Mouse (Mus musculus) MN1 (cell line): ENCODE measurements around the gene Peli1.

Experiments used
- DNase-seq: peaks from one replicate; pipeline ENCODE4 v3.0.0-alpha.2; 2016; ENCODE audit warnings: low spot score

Peli1 gene

GRCm38 (mm10) chr11:21091067-21091427 lies at the start of gene Peli1:
Peli1 (plus strand) TSS chr11:21091291.
- DNase-seq, result peak; percentile 99

GRCm38 (mm10) chr11:21042590-21042989 lies 48.5 kb upstream of the Peli1 start:
- no peak for DNase-seq

GRCm38 (mm10) chr11:21046188-21046587 lies 44.9 kb upstream of the Peli1 start:
- DNase-seq, result no peak

GRCm38 (mm10) chr11:21047921-21048320 lies 43.2 kb upstream of the Peli1 start:
- DNase-seq, result no peak

- DNase-seq, result no peak
Measured at GRCm38 (mm10) chr11:21051716-21052115, 39.4 kb upstream of the Peli1 start.

- no peak for DNase-seq
Measured at GRCm38 (mm10) chr11:21054587-21054986, 36.5 kb upstream of the Peli1 start.

GRCm38 (mm10) chr11:21056109-21056850 lies 34.8 kb upstream of the Peli1 start:
- DNase-seq, result no peak

- DNase-seq, result no peak
Measured at GRCm38 (mm10) chr11:21057511-21058414, 33.3 kb upstream of the Peli1 start.

- DNase-seq, result no peak
Measured at GRCm38 (mm10) chr11:21058415-21058781, 32.7 kb upstream of the Peli1 start.

GRCm38 (mm10) chr11:21060386-21061074 lies 30.6 kb upstream of the Peli1 start:
- no peak for DNase-seq

GRCm38 (mm10) chr11:21061075-21061403 lies 30.1 kb upstream of the Peli1 start:
- DNase-seq, result no peak

GRCm38 (mm10) chr11:21061431-21061830 lies 29.7 kb upstream of the Peli1 start:
- DNase-seq, result no peak

- no peak for DNase-seq
Measured at GRCm38 (mm10) chr11:21062071-21062470, 29.0 kb upstream of the Peli1 start.

- no peak for DNase-seq
Measured at GRCm38 (mm10) chr11:21063271-21063670, 27.8 kb upstream of the Peli1 start.

- DNase-seq, result no peak
Measured at GRCm38 (mm10) chr11:21079400-21079799, 11.7 kb upstream of the Peli1 start.

GRCm38 (mm10) chr11:21079851-21080362 lies 11.2 kb upstream of the Peli1 start:
- no peak for DNase-seq

- DNase-seq, result no peak
Measured at GRCm38 (mm10) chr11:21081169-21081568, 9.9 kb upstream of the Peli1 start.

GRCm38 (mm10) chr11:21082711-21083110 lies 8.4 kb upstream of the Peli1 start:
- DNase-seq, result no peak

- no peak for DNase-seq
Measured at GRCm38 (mm10) chr11:21088356-21088755, 2.7 kb upstream of the Peli1 start.

GRCm38 (mm10) chr11:21089571-21089970 lies 1.5 kb upstream of the Peli1 start:
- DNase-seq, result no peak

GRCm38 (mm10) chr11:21091428-21092405 lies 626 bp downstream of the Peli1 start:
- DNase-seq, result peak; percentile 80
